Mouse (Mus musculus): ENCODE data around the gene Becn1. TPM values are rescaled to one million over a fixed set of nuclear protein-coding genes. Genes with fewer than 3 reads are reported as not detected.
A peak's percentile ranks its signal among the peaks of the same experiment; 100 is the strongest.

Gene Becn1
- polyA plus RNA-seq, 1 experiment = 107 TPM

- DNase-seq (ENCODE audit: low read depth) = no peak
- TF ChIP-seq POLR2A (IDR thresholded peaks at IDR 0.05; ENCODE audit: borderline replicate concordance, extremely low read depth, insufficient read depth, insufficient read length, poor library complexity, severe bottlenecking) (no peak), CTCF (IDR thresholded peaks at IDR 0.05; ENCODE audit: borderline replicate concordance, extremely low read depth, insufficient read depth, insufficient read length) (no peak)
These were observed 10.1 kb upstream of the Becn1 start for GRCm38 (mm10) chr11:101312150-101312549.

- TF ChIP-seq POLR2A (IDR thresholded peaks at IDR 0.05; ENCODE audit: borderline replicate concordance, extremely low read depth, insufficient read depth, insufficient read length, poor library complexity, severe bottlenecking) (no peak), CTCF (IDR thresholded peaks at IDR 0.05; ENCODE audit: borderline replicate concordance, extremely low read depth, insufficient read depth, insufficient read length) (no peak)
- no peak for DNase-seq (ENCODE audit: low read depth)
These were observed 9.0 kb upstream of the Becn1 start for GRCm38 (mm10) chr11:101311083-101311482.

- no peak for TF ChIP-seq CTCF (IDR thresholded peaks at IDR 0.05; ENCODE audit: borderline replicate concordance, extremely low read depth, insufficient read depth, insufficient read length)
- no peak for TF ChIP-seq POLR2A (IDR thresholded peaks at IDR 0.05; ENCODE audit: borderline replicate concordance, extremely low read depth, insufficient read depth, insufficient read length, poor library complexity, severe bottlenecking)
- DNase-seq (ENCODE audit: low read depth) = no peak
These were observed 5.7 kb upstream of the Becn1 start for GRCm38 (mm10) chr11:101307744-101308143.

- TF ChIP-seq CTCF (IDR thresholded peaks at IDR 0.05; ENCODE audit: borderline replicate concordance, extremely low read depth, insufficient read depth, insufficient read length) = no peak
- TF ChIP-seq POLR2A (IDR thresholded peaks at IDR 0.05; ENCODE audit: borderline replicate concordance, extremely low read depth, insufficient read depth, insufficient read length, poor library complexity, severe bottlenecking) = no peak
- no peak for DNase-seq (ENCODE audit: low read depth)
These were observed 635 bp downstream of the Becn1 start for GRCm38 (mm10) chr11:101301299-101302003.

- no peak for DNase-seq (ENCODE audit: low read depth)
- TF ChIP-seq CTCF (IDR thresholded peaks at IDR 0.05; ENCODE audit: borderline replicate concordance, extremely low read depth, insufficient read depth, insufficient read length) (peak; percentile 5; the same call in 1 of the 2 replicates), POLR2A (IDR thresholded peaks at IDR 0.05; ENCODE audit: borderline replicate concordance, extremely low read depth, insufficient read depth, insufficient read length, poor library complexity, severe bottlenecking) (no peak)
These were observed 1.2 kb downstream of the Becn1 start for GRCm38 (mm10) chr11:101300881-101301280.

- TF ChIP-seq CTCF (IDR thresholded peaks at IDR 0.05; ENCODE audit: borderline replicate concordance, extremely low read depth, insufficient read depth, insufficient read length) (no peak), POLR2A (IDR thresholded peaks at IDR 0.05; ENCODE audit: borderline replicate concordance, extremely low read depth, insufficient read depth, insufficient read length, poor library complexity, severe bottlenecking) (no peak)
These were observed 6.9 kb downstream of the Becn1 start for GRCm38 (mm10) chr11:101295191-101295590.

GRCm38 (mm10) chr11:101291231-101291630, 10.9 kb downstream of the Becn1 start:
- DNase-seq (ENCODE audit: low read depth) = no peak
- TF ChIP-seq CTCF (IDR thresholded peaks at IDR 0.05; ENCODE audit: borderline replicate concordance, extremely low read depth, insufficient read depth, insufficient read length) = no peak
- TF ChIP-seq POLR2A (IDR thresholded peaks at IDR 0.05; ENCODE audit: borderline replicate concordance, extremely low read depth, insufficient read depth, insufficient read length, poor library complexity, severe bottlenecking) = no peak

More at GRCm38 (mm10) chr11:101295191-101295590, 6.9 kb downstream of the Becn1 start:
- no peak for DNase-seq (ENCODE audit: low read depth)

- DNase-seq (ENCODE audit: low read depth) = no peak
- TF ChIP-seq CTCF (IDR thresholded peaks at IDR 0.05; ENCODE audit: borderline replicate concordance, extremely low read depth, insufficient read depth, insufficient read length) = no peak
- TF ChIP-seq POLR2A (IDR thresholded peaks at IDR 0.05; ENCODE audit: borderline replicate concordance, extremely low read depth, insufficient read depth, insufficient read length, poor library complexity, severe bottlenecking) = no peak
These were observed 14.8 kb downstream of the Becn1 start for GRCm38 (mm10) chr11:101287306-101287705.

GRCm38 (mm10) chr11:101283805-101284204, 18.3 kb downstream of the Becn1 start:
- DNase-seq (ENCODE audit: low read depth) = no peak
- TF ChIP-seq CTCF (IDR thresholded peaks at IDR 0.05; ENCODE audit: borderline replicate concordance, extremely low read depth, insufficient read depth, insufficient read length) = no peak
- TF ChIP-seq POLR2A (IDR thresholded peaks at IDR 0.05; ENCODE audit: borderline replicate concordance, extremely low read depth, insufficient read depth, insufficient read length, poor library complexity, severe bottlenecking) = no peak

- peak; percentile 27 for DNase-seq (ENCODE audit: low read depth)
- TF ChIP-seq POLR2A (IDR thresholded peaks at IDR 0.05; ENCODE audit: borderline replicate concordance, extremely low read depth, insufficient read depth, insufficient read length, poor library complexity, severe bottlenecking) (no peak), CTCF (IDR thresholded peaks at IDR 0.05; ENCODE audit: borderline replicate concordance, extremely low read depth, insufficient read depth, insufficient read length) (no peak)
These were observed 19.2 kb downstream of the Becn1 start for GRCm38 (mm10) chr11:101282896-101283295.

- TF ChIP-seq CTCF (IDR thresholded peaks at IDR 0.05; ENCODE audit: borderline replicate concordance, extremely low read depth, insufficient read depth, insufficient read length) = no peak
- no peak for TF ChIP-seq POLR2A (IDR thresholded peaks at IDR 0.05; ENCODE audit: borderline replicate concordance, extremely low read depth, insufficient read depth, insufficient read length, poor library complexity, severe bottlenecking)
These were observed 21.2 kb downstream of the Becn1 start for GRCm38 (mm10) chr11:101280837-101281236.

GRCm38 (mm10) chr11:101279193-101279569, 22.9 kb downstream of the Becn1 start:
- DNase-seq (ENCODE audit: low read depth) = no peak
- TF ChIP-seq CTCF (IDR thresholded peaks at IDR 0.05; ENCODE audit: borderline replicate concordance, extremely low read depth, insufficient read depth, insufficient read length) (no peak), POLR2A (IDR thresholded peaks at IDR 0.05; ENCODE audit: borderline replicate concordance, extremely low read depth, insufficient read depth, insufficient read length, poor library complexity, severe bottlenecking) (no peak)

More at GRCm38 (mm10) chr11:101280837-101281236, 21.2 kb downstream of the Becn1 start:
- no peak for DNase-seq (ENCODE audit: low read depth)

All from brain, embryonic 14.5 days (tissue).